Mouse (Mus musculus) forebrain, embryonic 15.5 days (tissue): ENCODE measurements around the gene Olfr371. TPM values are rescaled to one million over a fixed set of nuclear protein-coding genes. Genes with fewer than 3 reads are reported as not detected.

Experiments
- ATAC-seq: fragments of 200-750 bp; cut with Nextera tagmentation; replicated peaks from 2 replicates; pipeline ENCODE4 v1.8.0; 2017; ENCODE audit warnings: mild to moderate bottlenecking, moderate TSS enrichment, moderate library complexity
- H3K27ac ChIP-seq: fragments of 300-500 bp; sonication (generic); replicated peaks from 2 replicates; pipeline ENCODE4 v1.5.1; 2015; ENCODE audit warnings: mild to moderate bottlenecking, inconsistent platforms
- H3K27me3 ChIP-seq: fragments of 300-500 bp; sonication (generic); 2 replicates; pipeline ENCODE4 v1.6.1; 2015; ENCODE audit warnings: inconsistent platforms
- H3K36me3 ChIP-seq: fragments of 300-500 bp; sonication (generic); 2 replicates; pipeline ENCODE4 v1.6.1; 2015; ENCODE audit warnings: mild to moderate bottlenecking, inconsistent platforms
- H3K4me1 ChIP-seq: fragments of 300-500 bp; sonication (generic); 2 replicates; pipeline ENCODE4 v1.6.1; 2015; ENCODE audit warnings: inconsistent platforms
- H3K4me2 ChIP-seq: fragments of 300-500 bp; sonication (generic); replicated peaks from 2 replicates; pipeline ENCODE4 v1.6.1; 2015; ENCODE audit warnings: mild to moderate bottlenecking, inconsistent platforms
- H3K4me3 ChIP-seq: fragments of 300-500 bp; sonication (generic); 2 replicates; pipeline ENCODE4 v1.5.1; 2015; ENCODE audit warnings: mild to moderate bottlenecking, inconsistent platforms
- H3K9ac ChIP-seq: fragments of 300-500 bp; sonication (generic); replicated peaks from 2 replicates; pipeline ENCODE4 v1.6.1; 2015; ENCODE audit warnings: mild to moderate bottlenecking, inconsistent platforms
- H3K9me3 ChIP-seq: fragments of 300-500 bp; sonication (generic); 2 replicates; pipeline ENCODE4 v1.6.1; 2016; ENCODE audit warnings: inconsistent platforms
- WGBS: fragments of 180-500 bp; shearing (Covaris S2); methylation state at CpG from one replicate; pipeline ENCODE4 v1.1.7; 2015; ENCODE audit warnings: mixed read lengths; 5-methylcytosine and 5-hydroxymethylcytosine counted together
- polyA plus RNA-seq: library from polyadenylated mRNA; unstranded; fragments of >200 nt; fragmentation: Nextera tagmentation; extraction: Ambion mirVana; gene quantifications from 2 replicates; pipeline ENCODE4 v1.2.1, GENCODE M21; 2015

The Olfr371 gene
- not detected in 2 replicates for polyA plus RNA-seq

DNA sequence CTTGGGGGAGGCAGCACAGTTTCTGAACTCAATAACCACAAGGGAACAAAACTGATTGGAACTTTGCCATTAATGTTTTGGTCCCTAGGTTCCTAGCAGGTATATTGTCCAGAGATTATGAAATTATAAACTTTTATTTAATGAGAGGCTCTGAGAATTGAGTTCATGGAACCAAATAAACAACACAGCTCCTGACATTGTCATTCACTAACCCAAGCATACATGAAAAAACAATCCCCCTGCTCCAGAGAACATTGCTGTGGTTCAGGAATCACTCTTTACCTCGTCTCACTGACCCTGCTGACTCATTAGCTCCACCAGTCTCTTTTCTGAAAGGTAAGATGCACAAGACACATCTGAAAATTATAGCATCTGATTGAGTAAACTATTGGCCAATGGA is at the start of gene Olfr371:
Gene Olfr371 (plus strand): TSS at position 301 of the 400 bp plus-strand sequence.
- Histone ChIP-seq H3K27ac (no peak within 1 kb of the TSS), H3K4me2 (no peak within 1 kb of the TSS), H3K9ac (no peak within 1 kb of the TSS), H3K4me1 (no peaks in the 10 kb centered on the region), H3K27me3 (no peaks in the 10 kb centered on the region), H3K36me3 (no peaks in the 10 kb centered on the region), H3K9me3 (no peaks in the 10 kb centered on the region), H3K4me3 (no peak within 1 kb of the TSS)
- no peak for ATAC-seq
- 31% methylated on average over 1 of the region's 1 CpGs for WGBS

DNA sequence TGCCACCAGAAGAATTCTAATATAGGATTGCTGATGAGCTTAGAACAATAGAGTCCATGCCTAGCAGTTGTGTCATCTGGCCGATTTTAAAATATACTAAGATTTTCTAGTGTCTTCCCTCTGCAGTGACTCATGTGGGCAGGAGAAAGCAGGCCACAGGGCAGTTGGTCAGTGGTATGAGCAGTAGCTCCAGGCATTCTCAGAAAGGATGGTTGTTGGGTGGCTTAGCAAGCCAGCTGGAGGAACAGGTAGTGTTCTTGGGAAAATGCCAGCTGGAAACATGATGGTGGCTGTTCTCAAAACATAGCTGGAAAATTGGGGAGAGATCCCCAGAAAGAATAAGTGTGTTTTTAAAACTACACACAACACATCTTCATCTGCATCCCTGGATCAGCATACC is 33.4 kb upstream of the Olfr371 start:
- Histone ChIP-seq H3K9me3 (0 out of 2 replicates have a peak, but pooled peaks cover 4% of the 10 kb centered on the region), H3K36me3 (no peaks in the 10 kb centered on the region), H3K27me3 (no peaks in the 10 kb centered on the region), H3K27ac (no peak overlapping the region), H3K9ac (no peak overlapping the region), H3K4me3 (no peak overlapping the region), H3K4me1 (no peaks in the 10 kb centered on the region), H3K4me2 (no peak overlapping the region)
- ATAC-seq, result no peak
- 72% methylated on average over 1 of the region's 1 CpGs for WGBS

DNA sequence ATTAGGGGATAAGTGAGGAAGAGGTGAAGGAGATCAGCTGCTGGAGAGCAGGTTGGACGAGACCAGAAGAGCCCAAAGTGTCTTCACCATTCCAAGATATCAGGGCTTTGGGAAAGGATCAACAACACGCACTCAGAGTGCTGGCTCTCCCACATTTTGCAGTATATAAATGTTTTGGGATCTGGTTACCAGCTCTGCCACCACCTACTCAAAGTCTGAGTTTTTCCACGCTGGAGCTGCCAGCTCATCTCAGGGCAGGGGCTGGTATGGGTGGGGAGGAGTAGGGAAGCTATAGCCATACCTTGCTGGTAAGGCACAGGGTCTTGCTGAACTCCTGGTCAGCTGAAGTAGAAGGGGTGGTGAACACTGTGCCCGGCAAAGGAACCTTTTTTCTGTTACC is 5.6 kb upstream of the Olfr371 start:
- ATAC-seq, result no peak
- Histone ChIP-seq H3K36me3 (no peaks in the 10 kb centered on the region), H3K4me3 (no peak overlapping the region), H3K27me3 (no peaks in the 10 kb centered on the region), H3K4me2 (no peak overlapping the region), H3K27ac (no peak overlapping the region), H3K9me3 (no peaks in the 10 kb centered on the region), H3K4me1 (no peaks in the 10 kb centered on the region), H3K9ac (no peak overlapping the region)
- WGBS, result 79% methylated on average over 4 of the region's 4 CpGs

DNA sequence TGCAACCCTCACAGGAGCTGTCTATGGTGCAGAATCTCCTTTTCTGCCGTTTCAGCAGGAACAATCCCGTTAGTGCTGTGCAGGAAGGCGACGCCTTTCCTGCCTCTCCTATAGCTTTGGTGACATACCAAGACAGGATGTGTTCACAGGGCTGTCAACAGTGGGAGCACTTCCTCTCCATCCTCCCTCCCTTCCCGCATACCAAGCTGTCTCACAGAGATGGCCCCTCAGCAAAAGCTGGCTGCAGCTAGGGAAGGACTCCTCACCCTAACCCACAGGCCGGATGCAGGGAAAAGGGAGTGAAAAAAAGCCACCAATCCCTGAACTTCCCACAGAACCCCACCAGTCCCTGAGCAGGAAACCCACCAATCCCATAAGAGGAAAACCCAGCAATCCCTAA is 4.8 kb upstream of the Olfr371 start:
- H3K4me3 ChIP-seq, result no peak overlapping the region
- no peak overlapping the region for H3K27ac ChIP-seq
- no peak overlapping the region for H3K4me2 ChIP-seq
- H3K27me3 ChIP-seq, result no peaks in the 10 kb centered on the region
- ATAC-seq, result no peak
- 56% methylated on average over 6 of the region's 6 CpGs for WGBS
- no peak overlapping the region for H3K9ac ChIP-seq
- no peaks in the 10 kb centered on the region for H3K36me3 ChIP-seq
- no peaks in the 10 kb centered on the region for H3K9me3 ChIP-seq
- no peaks in the 10 kb centered on the region for H3K4me1 ChIP-seq

DNA sequence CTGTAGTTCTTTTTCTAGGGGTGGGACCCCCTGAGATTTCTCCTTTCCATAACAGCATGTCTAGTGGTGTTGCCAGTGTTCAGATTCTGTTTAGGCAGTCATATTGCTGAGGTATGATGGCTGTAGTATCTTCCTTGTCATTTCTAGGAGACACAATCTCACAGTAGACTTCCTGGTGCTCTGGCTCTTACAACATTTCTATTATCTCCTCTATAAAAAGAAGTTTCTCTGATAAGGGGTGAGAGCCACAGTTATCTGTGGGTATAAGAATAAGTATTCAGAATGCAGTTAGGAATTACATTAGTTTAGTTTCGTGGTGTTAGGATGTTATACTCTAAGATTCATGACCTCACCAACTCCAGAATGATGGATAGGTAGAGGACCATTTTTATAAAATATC is 1.5 kb downstream of the Olfr371 start:
- Histone ChIP-seq H3K27ac (no peak overlapping the region), H3K4me1 (no peaks in the 10 kb centered on the region), H3K9ac (no peak overlapping the region), H3K4me2 (no peak overlapping the region), H3K27me3 (no peaks in the 10 kb centered on the region), H3K36me3 (no peaks in the 10 kb centered on the region), H3K9me3 (no peaks in the 10 kb centered on the region), H3K4me3 (no peak overlapping the region)
- WGBS, result 81% methylated on average over 1 of the region's 1 CpGs
- no peak for ATAC-seq

Other genes with a start within 250 kb of the Olfr371 start
- gene Junb, start 247.3 kb upstream of the Olfr371 start, polyA plus RNA-seq, result 7.6 TPM in 2 replicates
- gene Hook2, start 235.4 kb upstream of the Olfr371 start, polyA plus RNA-seq, result 28.0 and 29.7 TPM in 2 replicates
- gene Best2, start 211.5 kb upstream of the Olfr371 start, polyA plus RNA-seq, result not detected in 2 replicates
- 152 and 154 TPM in 2 replicates for gene Asna1, start 200.7 kb upstream of the Olfr371 start, polyA plus RNA-seq
- gene Trir, start 199.2 kb upstream of the Olfr371 start, polyA plus RNA-seq, result 141 and 150 TPM in 2 replicates
- gene Tnpo2, start 189.1 kb upstream of the Olfr371 start, polyA plus RNA-seq, result 57.9 and 64.1 TPM in 2 replicates
- gene Fbxw9, start 165.9 kb upstream of the Olfr371 start, polyA plus RNA-seq, result 63.0 and 67.1 TPM in 2 replicates
- 1.2 and 2.0 TPM in 2 replicates for gene Gm5741, start 158.0 kb upstream of the Olfr371 start, polyA plus RNA-seq
- gene Dhps, start 154.2 kb upstream of the Olfr371 start, polyA plus RNA-seq, result 91.4 and 92.3 TPM in 2 replicates
- 120 and 132 TPM in 2 replicates for gene Wdr83os, start 145.2 kb upstream of the Olfr371 start, polyA plus RNA-seq
- gene Wdr83, start 144.7 kb upstream of the Olfr371 start, polyA plus RNA-seq, result 62.1 and 62.3 TPM in 2 replicates
- gene Man2b1, start 142.7 kb upstream of the Olfr371 start, polyA plus RNA-seq, result 16.9 and 17.0 TPM in 2 replicates
- 3.8 and 4.1 TPM in 2 replicates for gene Zfp791, start 102.9 kb upstream of the Olfr371 start, polyA plus RNA-seq
- not detected in 2 replicates for gene Cks1brt, start 74.1 kb upstream of the Olfr371 start, polyA plus RNA-seq
- gene Orc6, start 73.6 kb downstream of the Olfr371 start, polyA plus RNA-seq, result 82.8 and 87.4 TPM in 2 replicates
- gene Vps35, start 73.8 kb downstream of the Olfr371 start, polyA plus RNA-seq, result 175 and 190 TPM in 2 replicates
- 0.23 and 0.51 TPM in 2 replicates for gene Mylk3, start 160.4 kb downstream of the Olfr371 start, polyA plus RNA-seq
- 69.3 and 74.7 TPM in 2 replicates for gene 4921524J17Rik, start 206.8 kb downstream of the Olfr371 start, polyA plus RNA-seq